Mouse (Mus musculus) lung, adult 2 months (tissue): Measurements from ENCODE around the gene Ermard.

Experiments used
- CTCF ChIP-seq: fragments of 200-500 bp; IDR thresholded peaks from 2 replicates; pipeline ENCODE4 v1.5.1; 2011; ENCODE audit warnings: mild to moderate bottlenecking, low read length, control low read depth; ENCODE audit not compliant: insufficient read depth
- POLR2A ChIP-seq: fragments of 200-500 bp; IDR thresholded peaks from 2 replicates; pipeline ENCODE4 v1.6.1; 2011; ENCODE audit warnings: low read depth, mild to moderate bottlenecking, control low read depth, low read length, borderline replicate concordance; ENCODE audit errors: extremely low read depth

DNA sequence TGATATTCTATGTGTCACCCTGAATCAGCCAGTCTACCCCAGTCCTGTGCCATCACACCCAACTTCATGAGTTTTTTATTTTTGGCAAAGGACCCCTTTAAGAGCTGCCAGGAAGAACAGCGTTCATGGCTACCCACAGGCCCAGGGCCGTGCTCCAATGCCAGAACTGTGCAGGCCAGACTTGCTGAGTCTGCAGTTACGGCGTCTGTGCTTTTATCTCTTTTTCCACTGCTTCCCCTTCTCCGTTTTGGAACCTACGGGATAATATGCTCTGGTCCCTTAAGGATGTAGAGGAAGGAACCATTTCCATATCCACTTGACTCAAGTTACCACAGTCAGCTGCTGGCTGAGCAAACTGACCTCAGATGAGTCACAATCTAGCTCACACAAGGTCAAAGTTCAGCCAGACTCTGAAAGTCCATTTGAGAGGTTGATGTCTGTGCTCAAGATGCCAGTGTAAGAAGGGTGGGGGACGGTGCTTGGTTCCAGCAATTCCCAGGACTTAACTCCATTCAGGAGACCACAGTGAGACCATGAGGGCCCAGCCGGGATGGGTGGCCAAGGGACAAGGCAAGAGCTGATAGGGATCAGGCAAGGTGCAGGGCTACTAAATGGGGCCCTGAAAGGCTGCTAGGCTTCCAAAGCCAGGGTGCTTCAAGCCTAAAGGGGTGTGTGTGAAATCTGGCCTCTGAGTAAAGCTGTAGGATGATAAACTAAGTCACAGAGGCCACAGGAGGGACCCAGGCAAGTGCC lies 27.2 kb downstream of the Ermard start:
- TF ChIP-seq POLR2A, result no peak
- TF ChIP-seq CTCF, result no peak
